Mouse (Mus musculus) ovary, postnatal 14 days (tissue): Measurements from ENCODE around the gene Ggps1.

Source experiments
- DNase-seq: peaks from one replicate; pipeline ENCODE4 v3.0.0; 2022; ENCODE audit warnings: low spot score

Ggps1 gene

GRCm38 (mm10) chr13:14063013-14063941 lies at the start of gene Ggps1, which contains the start of gene Arid4b:
Gene Ggps1 (minus strand): TSS chr13:14063488.
Gene Arid4b (plus strand): TSS chr13:14063232.
- DNase-seq = peak; percentile 84

GRCm38 (mm10) chr13:14111146-14111545 lies 47.9 kb upstream of the Ggps1 start:
- no peak for DNase-seq

- no peak for DNase-seq
Measured at GRCm38 (mm10) chr13:14110154-14110873, 47.0 kb upstream of the Ggps1 start.

- DNase-seq = no peak
Measured at GRCm38 (mm10) chr13:14103026-14103425, 39.7 kb upstream of the Ggps1 start.

- DNase-seq = no peak
Measured at GRCm38 (mm10) chr13:14088669-14089068, 25.4 kb upstream of the Ggps1 start.

GRCm38 (mm10) chr13:14075326-14075725 lies 12.0 kb upstream of the Ggps1 start:
- DNase-seq = no peak

- DNase-seq = no peak
Measured at GRCm38 (mm10) chr13:14074371-14074770, 11.1 kb upstream of the Ggps1 start.

GRCm38 (mm10) chr13:14069291-14069690 lies 6.0 kb upstream of the Ggps1 start:
- no peak for DNase-seq

GRCm38 (mm10) chr13:14068035-14068434 lies 4.7 kb upstream of the Ggps1 start:
- no peak for DNase-seq

GRCm38 (mm10) chr13:14065701-14066100 lies 2.4 kb upstream of the Ggps1 start:
- no peak for DNase-seq

GRCm38 (mm10) chr13:14065028-14065380 lies 1.7 kb upstream of the Ggps1 start:
- no peak for DNase-seq

- peak; percentile 18 for DNase-seq
Measured at GRCm38 (mm10) chr13:14064341-14065027, 1.2 kb upstream of the Ggps1 start.

GRCm38 (mm10) chr13:14063942-14064271 lies 619 bp upstream of the Ggps1 start:
- DNase-seq = no peak

- DNase-seq = no peak
Measured at GRCm38 (mm10) chr13:14062209-14063012, 877 bp downstream of the Ggps1 start.

- DNase-seq = no peak
Measured at GRCm38 (mm10) chr13:14059582-14059981, 3.7 kb downstream of the Ggps1 start.

GRCm38 (mm10) chr13:14056801-14057200 lies 6.5 kb downstream of the Ggps1 start:
- no peak for DNase-seq

- DNase-seq = no peak
Measured at GRCm38 (mm10) chr13:14049878-14050277, 13.4 kb downstream of the Ggps1 start.

GRCm38 (mm10) chr13:14044521-14044920 lies 18.8 kb downstream of the Ggps1 start:
- DNase-seq = no peak

- DNase-seq = no peak
Measured at GRCm38 (mm10) chr13:14043851-14044250, 19.4 kb downstream of the Ggps1 start.

- DNase-seq = no peak
Measured at GRCm38 (mm10) chr13:14040186-14040585, 23.1 kb downstream of the Ggps1 start.

- peak; percentile 82 for DNase-seq
Measured at GRCm38 (mm10) chr13:14039292-14039965, 23.9 kb downstream of the Ggps1 start, which contains the start of gene Tbce. Gene Tbce (minus strand): TSS chr13:14039638.
